15 mouse cellular contexts compared by ENCODE assay signal in the genomic region with DNA sequence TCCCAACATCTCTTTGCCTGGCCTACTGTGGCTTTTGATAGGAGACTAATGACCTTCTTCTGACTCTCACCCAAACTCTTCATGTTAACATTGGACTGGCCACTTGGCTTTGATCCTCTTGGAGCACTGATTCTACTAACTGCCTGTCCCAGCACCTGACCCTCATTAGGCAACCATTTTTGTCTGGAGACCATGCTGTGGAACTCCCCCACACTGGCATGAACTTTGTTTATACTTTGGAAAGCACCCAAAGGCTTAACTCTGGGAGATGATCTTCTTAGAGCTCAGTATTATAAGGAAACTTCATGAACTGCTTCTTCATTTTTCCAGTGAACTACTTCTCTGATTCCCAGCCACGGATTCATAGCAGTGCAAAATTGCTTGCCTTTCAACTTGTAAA. TPM values are rescaled to one million over a fixed set of nuclear protein-coding genes. Genes with fewer than 3 reads are reported as not detected.
"Had no signal": no experiment of that assay in that cellular context is flagged by ENCODE, and none has a peak within 500 bp of the region (broad histone marks: within the 10 kb centered on the region; RNA-seq: fewer than 3 reads in every experiment).

No protein-coding gene starts in this region.

- DNase-seq: kidney, adult 2 months; kidney, postnatal 10 days; kidney, postnatal 36 days; layer of hippocampus, postnatal 36 days; lung, adult 2 months; lung, postnatal 36 days; midbrain, embryonic 14.5 days; thymus, adult 2 months; thymus, postnatal 14 days; thymus, postnatal 4 days had no signal

RNA-seq across cellular contexts. Expression of a gene that starts 56.6 kb away (rescaled TPM):
- total RNA-seq: layer of hippocampus, adult 8-10 months; layer of hippocampus, postnatal 10 days; layer of hippocampus, postnatal 36 days; left cerebral cortex, adult 2 months; left cerebral cortex, postnatal 10 days; left cerebral cortex, postnatal 36 days had no signal
